Mouse (Mus musculus) splenic B cell, adult 2 months (primary cell): ENCODE measurements around the gene Kmt2d.
"Not testable (repeated sequence)": the region's sequence is repeated elsewhere in the genome, so short reads cannot be mapped to it uniquely, and the experiment has no call there.

Source experiments
- DNase-seq: peaks from one replicate; pipeline ENCODE4 v3.0.0-alpha.2; 2011; ENCODE audit warnings: low read depth, low spot score
- H3K27me3 ChIP-seq: 2 replicates; pipeline ENCODE4 v1.6.1; 2012; ENCODE audit warnings: mild to moderate bottlenecking, low read length, moderate library complexity, mixed read lengths; ENCODE audit not compliant: control insufficient read depth, poor library complexity, insufficient read depth, severe bottlenecking
- H3K36me3 ChIP-seq: 2 replicates; pipeline ENCODE4 v1.6.1; 2012; ENCODE audit warnings: mild to moderate bottlenecking, low read length, moderate library complexity, mixed read lengths; ENCODE audit not compliant: control insufficient read depth, poor library complexity, insufficient read depth, severe bottlenecking

The Kmt2d gene

DNA sequence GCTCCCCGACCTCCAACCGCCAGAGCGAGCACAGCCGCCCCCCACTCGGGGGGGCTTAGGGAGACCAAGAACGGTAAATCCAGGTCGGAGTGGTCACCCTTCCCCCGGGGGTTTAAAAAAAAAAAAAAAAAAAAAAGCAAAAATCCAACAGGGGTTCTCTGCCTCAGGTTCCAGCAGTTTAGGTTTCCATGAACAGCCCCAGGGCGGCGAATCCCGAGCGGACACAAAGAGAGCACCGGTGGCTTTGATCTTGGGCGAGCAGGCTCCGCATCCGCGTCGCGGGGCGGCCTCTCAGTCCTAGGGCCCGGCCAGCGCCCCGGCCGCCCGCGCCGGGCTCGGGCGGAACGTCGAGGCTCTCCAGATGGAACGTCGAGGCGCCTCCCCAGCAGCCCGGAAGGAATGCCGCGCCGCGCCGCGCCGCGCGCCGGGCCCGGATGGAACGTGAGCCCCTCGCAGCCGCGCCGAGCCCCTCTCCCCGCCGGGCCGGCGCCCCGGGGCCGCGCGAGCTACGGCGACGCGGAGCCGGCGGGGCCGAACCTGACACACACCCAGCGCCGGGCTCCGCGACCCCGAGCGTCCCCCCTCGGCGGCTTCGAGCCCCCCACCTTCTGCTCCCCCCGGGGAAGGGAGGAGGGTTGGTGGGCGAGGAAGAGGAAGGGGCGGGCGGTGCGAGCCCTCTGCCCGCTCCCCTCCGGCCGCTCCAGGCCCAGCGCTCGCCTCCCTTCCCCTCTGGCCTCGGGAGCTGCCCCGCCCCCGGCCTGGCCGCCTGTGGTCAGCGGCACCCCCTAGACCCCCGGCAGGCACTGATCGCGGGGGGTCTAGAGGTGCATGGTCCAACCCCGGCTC lies at the start of gene Kmt2d:
Kmt2d (minus strand) TSS at position 135 of the 846 bp plus-strand sequence.
- Histone ChIP-seq H3K27me3 (no peaks in the 10 kb centered on the region), H3K36me3 (no peaks in the 10 kb centered on the region)
- DNase-seq: no peak

DNA sequence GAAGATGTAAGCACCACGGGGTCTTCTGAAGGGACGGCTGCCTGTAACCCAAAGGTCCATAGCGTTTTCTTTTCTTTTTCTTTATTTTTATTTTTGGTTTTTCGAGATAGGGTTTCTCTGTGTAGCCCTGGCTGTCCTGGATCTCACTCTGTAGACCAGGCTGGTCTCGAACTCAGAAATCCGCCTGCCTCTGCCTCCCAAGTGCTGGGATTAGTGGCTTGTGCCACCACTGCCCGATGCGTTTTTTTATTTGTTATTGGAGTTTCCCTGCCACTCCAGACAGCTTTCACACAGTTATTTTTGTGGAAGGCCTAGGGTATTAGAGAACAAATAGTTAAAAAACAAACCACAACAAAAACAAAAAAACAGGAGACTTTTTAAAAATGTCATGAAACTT lies 47.5 kb upstream of the Kmt2d start:
- not testable (repeated sequence) for DNase-seq, H3K27me3 ChIP-seq, H3K36me3 ChIP-seq

DNA sequence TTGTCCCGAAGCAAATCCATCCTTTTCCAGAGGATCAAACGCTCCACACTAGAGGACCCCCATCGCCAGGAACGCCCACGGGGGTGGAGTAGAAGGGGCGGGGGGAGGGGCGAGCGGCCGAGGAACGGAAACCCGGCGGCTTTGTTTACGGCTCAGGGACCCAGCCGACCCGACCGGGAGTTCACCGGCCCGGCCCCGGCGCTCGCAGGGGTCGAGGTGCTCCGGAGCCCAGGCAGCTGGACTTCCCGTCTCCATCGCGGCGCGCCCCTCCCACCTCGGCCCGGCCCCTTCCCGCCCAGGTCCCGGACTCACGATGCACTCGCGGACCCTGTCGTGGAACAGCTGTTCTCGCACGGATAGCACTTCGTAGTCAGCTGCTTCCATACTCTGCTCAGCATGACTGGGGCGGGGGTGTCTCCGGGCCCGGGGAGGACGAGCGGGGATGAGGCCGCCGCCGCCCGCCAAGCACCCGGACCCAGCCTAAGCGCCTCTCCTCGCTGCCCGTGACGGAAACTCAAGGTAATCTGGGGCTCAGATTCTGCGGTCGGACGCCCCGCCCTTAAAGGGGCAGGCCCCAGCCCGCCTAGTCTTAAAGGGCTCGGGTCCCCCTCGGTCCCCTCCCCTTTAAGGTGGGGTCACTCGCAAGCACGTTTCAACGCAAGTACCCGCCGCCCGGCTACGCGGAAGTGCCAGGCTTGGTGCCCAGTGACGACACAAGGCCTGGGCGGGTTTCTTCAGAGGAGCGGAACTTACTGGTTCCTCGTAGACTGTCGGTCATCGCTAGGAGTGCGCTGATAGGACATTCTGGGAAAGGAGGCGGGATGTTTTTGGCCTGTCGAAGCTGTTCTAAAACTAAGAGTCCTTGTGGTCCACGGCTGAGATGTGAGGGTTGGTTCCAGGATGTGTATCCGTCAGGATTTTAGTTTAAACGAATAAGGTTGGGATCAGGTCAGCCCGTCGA lies 46.8 kb upstream of the Kmt2d start, which contains the start of gene Lmbr1l:
Lmbr1l (minus strand) TSS at position 694 of the 961 bp plus-strand sequence.
- DNase-seq: peak; percentile 99
- H3K36me3 ChIP-seq: peaks cover 1% of the 10 kb centered on the region
- H3K27me3 ChIP-seq: no peaks in the 10 kb centered on the region

GRCm38 (mm10) chr15:98917091-98917490 lies 46.1 kb upstream of the Kmt2d start:
- Histone ChIP-seq H3K36me3 (peaks cover 1% of the 10 kb centered on the region), H3K27me3 (no peaks in the 10 kb centered on the region)
- peak; percentile 20 for DNase-seq

GRCm38 (mm10) chr15:98916016-98916415 lies 45.0 kb upstream of the Kmt2d start:
- DNase-seq: no peak
- Histone ChIP-seq H3K27me3 (no peaks in the 10 kb centered on the region), H3K36me3 (peaks cover 3% of the 10 kb centered on the region)

DNA sequence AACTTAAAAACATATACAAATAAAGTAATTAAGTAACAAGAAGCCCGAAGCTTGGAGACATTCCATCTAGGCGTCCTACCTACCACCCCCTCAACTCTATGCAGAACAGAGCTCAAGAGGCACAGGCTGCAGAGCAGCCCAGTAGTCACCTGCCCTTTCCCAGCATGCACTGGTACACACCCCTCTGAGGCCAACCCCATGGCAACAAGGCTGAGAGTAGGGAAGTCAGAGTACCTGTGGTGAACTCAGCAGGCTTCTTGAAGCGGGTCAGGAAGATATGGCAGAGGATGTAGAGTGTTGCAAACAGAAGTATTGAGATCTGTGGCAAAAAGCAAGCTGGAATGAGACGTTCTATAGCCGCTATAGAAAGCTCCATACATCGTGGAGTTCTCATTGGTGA lies 43.9 kb upstream of the Kmt2d start:
- peak; percentile 25 for DNase-seq
- peaks cover 5% of the 10 kb centered on the region for H3K36me3 ChIP-seq
- H3K27me3 ChIP-seq: no peaks in the 10 kb centered on the region

DNA sequence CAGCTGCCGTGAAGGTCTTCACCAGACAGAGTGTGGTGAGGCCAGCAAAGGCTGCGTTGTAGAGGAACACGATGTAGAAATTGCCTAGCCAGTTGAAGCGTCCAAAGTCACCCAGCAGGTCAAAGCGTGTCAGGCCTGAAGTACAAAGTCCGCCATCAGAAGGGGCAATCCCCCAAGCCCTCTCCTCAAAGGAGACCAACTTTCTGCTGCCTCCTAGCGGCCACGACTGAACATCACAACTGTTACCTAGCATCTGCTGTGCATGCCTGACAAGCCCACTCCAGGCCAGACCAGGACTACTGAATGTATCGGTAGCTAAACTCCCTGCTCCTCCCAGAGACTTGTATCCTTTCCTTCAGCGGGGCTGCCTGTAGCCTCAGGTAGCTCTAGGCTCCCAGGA lies 33.7 kb upstream of the Kmt2d start:
- Histone ChIP-seq H3K27me3 (no peaks in the 10 kb centered on the region; the same call in 1 of the 2 replicates), H3K36me3 (peaks cover 6% of the 10 kb centered on the region)
- DNase-seq: peak; percentile 65

GRCm38 (mm10) chr15:98902600-98902999 lies 31.6 kb upstream of the Kmt2d start:
- DNase-seq: no peak
- H3K27me3 ChIP-seq: no peaks in the 10 kb centered on the region; the same call in 1 of the 2 replicates

DNA sequence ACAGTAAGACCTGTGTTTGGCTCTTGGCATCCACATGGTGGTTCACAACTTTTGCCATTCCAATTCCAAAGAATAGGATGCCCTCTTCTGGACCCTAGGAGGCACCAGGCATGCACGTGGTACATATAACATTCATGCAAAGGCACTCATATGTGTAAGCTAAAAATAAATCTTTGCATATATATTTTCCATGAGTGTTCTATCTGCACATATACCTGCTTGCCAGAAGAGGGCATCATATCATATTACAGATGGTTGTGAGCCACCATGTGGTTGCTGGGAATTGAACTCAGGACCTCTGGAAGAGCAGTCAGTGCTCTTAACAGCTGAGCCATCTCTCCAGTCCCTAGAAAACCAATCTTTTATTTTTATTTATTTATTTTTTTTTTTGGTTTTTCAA lies 30.5 kb upstream of the Kmt2d start:
- no peak for DNase-seq
- H3K27me3 ChIP-seq: no peaks in the 10 kb centered on the region; the same call in 1 of the 2 replicates
- H3K36me3 ChIP-seq: peaks cover 4% of the 10 kb centered on the region; the same call in 1 of the 2 replicates

More at GRCm38 (mm10) chr15:98902600-98902999, 31.6 kb upstream of the Kmt2d start:
- peaks cover 4% of the 10 kb centered on the region for H3K36me3 ChIP-seq

DNA sequence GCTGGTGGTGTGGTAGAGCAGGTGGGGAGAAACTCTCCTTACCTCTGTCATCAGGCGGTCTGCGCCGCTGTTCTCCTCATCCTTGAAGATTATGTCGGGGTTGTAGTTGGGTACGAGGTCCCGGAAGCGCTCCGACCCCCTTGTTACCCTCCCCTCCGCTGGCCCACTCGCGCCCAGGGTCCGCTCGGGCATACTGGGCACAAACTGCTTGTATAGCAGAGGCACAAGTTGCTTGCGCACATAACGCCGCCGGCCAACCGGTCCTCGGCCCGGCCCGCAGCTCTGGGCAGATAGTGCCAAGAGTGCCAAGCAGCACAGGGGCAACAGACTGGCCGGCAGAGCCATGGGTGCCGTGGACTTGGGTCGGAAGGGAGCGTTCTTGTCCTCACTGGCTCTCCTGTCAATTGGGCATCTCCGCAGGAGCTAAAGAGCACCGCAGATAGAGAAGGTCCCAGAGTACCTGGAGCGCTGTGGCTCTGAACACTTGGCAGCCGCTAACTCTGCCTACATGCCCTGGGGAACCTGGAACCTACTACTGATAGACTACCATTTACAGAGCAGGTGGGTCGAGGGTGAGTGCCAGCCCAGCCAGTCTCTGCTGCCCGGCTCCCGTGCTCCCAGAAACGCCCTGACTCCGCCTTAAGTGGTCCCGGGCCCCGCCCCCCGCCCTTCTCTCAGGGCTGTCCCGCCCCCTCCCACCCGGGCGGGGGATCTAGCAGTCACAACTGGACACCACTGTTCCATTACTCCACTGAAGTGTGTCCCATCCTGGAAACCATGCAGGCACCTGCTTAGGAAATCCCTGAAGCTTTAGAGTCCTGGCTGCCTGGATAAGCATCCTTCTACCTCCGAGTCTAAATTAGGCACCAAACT lies 27.2 kb upstream of the Kmt2d start, which contains the start of gene Dhh:
Dhh (minus strand) TSS at position 613 of the 873 bp plus-strand sequence.
- DNase-seq: no peak
- Histone ChIP-seq H3K36me3 (no peaks in the 10 kb centered on the region), H3K27me3 (peaks cover 2% of the 10 kb centered on the region; the same call in 1 of the 2 replicates)

- Histone ChIP-seq H3K36me3 (no peaks in the 10 kb centered on the region), H3K27me3 (peaks cover 2% of the 10 kb centered on the region; the same call in 1 of the 2 replicates)
- DNase-seq: no peak
Observed at GRCm38 (mm10) chr15:98897495-98897894, 26.5 kb upstream of the Kmt2d start.

DNA sequence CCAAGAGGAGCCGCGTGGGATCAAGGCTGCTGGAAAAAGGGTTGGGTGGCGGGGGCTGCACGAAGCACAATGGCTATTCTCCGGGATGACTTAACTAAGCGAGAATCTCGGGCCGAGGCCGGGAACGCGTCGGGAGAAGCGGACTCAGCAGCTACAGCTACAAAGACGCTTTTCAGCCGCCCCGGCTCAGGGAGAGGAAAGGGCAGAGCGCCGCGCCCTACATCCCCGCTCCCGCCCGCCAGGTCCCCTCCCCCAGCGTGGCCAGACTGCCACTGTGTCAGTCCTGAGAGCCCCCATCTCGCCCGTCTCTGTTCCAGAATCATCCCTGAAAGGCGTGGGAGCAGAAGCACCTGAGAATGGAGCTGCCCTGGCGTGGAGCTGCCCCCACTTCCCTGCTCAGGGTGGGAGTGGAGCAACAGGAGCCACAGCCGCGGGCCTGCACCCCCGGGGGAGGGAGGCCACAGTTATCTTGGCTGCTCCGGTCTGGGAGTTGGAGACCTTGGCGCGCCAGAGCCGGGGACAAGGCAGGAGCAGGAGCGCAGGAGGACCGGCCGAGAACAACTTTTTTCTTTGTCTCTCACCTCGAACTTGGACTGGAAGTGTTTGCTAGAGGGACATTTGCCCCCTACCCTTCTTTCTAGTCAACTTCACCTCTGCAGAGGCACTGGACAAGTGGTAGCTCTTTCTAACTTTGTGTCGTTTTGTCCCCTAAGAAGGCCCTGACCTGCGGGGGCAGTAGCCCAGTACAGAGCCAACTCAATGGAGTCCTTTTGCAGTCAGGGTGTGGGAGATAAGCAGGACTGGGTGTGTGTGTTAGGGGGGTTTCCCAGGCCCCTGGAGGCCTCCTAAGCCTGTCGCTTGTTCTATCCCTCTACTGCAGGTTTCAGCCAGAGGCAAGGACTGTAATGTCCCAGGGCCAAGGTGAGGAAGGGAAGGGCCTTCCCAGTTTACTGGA lies 24.9 kb upstream of the Kmt2d start:
- Histone ChIP-seq H3K36me3 (no peaks in the 10 kb centered on the region), H3K27me3 (peaks cover 2% of the 10 kb centered on the region; the same call in 1 of the 2 replicates)
- DNase-seq: no peak
